19 mouse cellular contexts compared by ENCODE assay signal in genomic region chr8:25385186-25385585, GRCm38 (mm10).
DNase-seq lines count a peak whose midpoint lies in the region; ATAC-seq and TF ChIP-seq lines count a peak whose summit lies in the region.
"Had no signal": no experiment of that assay in that cellular context is flagged by ENCODE, and none has a peak within 500 bp of the region (broad histone marks: within the 10 kb centered on the region; RNA-seq: fewer than 3 reads in every experiment).

No protein-coding gene starts in this region.

- no peak overlapping the region for H3K4me2 ChIP-seq in midbrain, postnatal 0 days (ENCODE audit: low read depth, low read length, poor library complexity, severe bottlenecking)
- no peak overlapping the region for H3K4me2 ChIP-seq in midbrain, embryonic 14.5 days (ENCODE audit: low read length)
- H3K4me2 ChIP-seq: heart, embryonic 11.5 days; liver, embryonic 15.5 days; lung, embryonic 15.5 days; midbrain, embryonic 15.5 days; neural tube, embryonic 13.5 days had no signal

- no peaks in the 10 kb centered on the region for H3K9me3 ChIP-seq in midbrain, postnatal 0 days (ENCODE audit: low read length)
- H3K9me3 ChIP-seq in midbrain, embryonic 14.5 days (ENCODE audit: control insufficient read depth, low read length), result no peaks in the 10 kb centered on the region
- H3K9me3 ChIP-seq: liver, embryonic 15.5 days; lung, embryonic 15.5 days; midbrain, embryonic 15.5 days; neural tube, embryonic 13.5 days had no signal

- DNase-seq in layer of hippocampus, adult 9-11 months, result peak; percentile 27
- DNase-seq in layer of hippocampus, postnatal 14 days (ENCODE audit: low spot score in 2 of 2), result no peak
- peak; percentile 51 for DNase-seq in midbrain, postnatal 0 days (ENCODE audit: low spot score)
- no peak for DNase-seq in midbrain, embryonic 14.5 days
- DNase-seq in ZHBTc4 (ENCODE audit: low read depth, low spot score), result peak; percentile 17
- peak; percentile 24 for DNase-seq in right cerebral cortex, postnatal 25 days
- DNase-seq in adrenal gland, postnatal 4 days (ENCODE audit: low spot score in 2 of 2), result no peak
- DNase-seq: adrenal gland, postnatal 25 days; cerebellum, adult 11-12 months; kidney, adult 11 months; layer of hippocampus, postnatal 36 days; lung, postnatal 4 days; retina, postnatal 1 day had no signal

- ATAC-seq in midbrain, postnatal 0 days (ENCODE audit: low FRiP score), result no peak
- ATAC-seq in midbrain, embryonic 14.5 days (ENCODE audit: low FRiP score, low TSS enrichment), result no peak
- ATAC-seq: midbrain, embryonic 15.5 days had no signal

- TF ChIP-seq CTCF in midbrain, postnatal 0 days (IDR thresholded peaks at IDR 0.05), result no peak

- H3K9ac ChIP-seq in midbrain, postnatal 0 days (replicated peaks; ENCODE audit: low read length, poor library complexity, severe bottlenecking), result no peak overlapping the region
- H3K9ac ChIP-seq in midbrain, embryonic 14.5 days (replicated peaks; ENCODE audit: low read length), result no peak overlapping the region
- H3K9ac ChIP-seq: liver, embryonic 15.5 days; lung, embryonic 15.5 days; midbrain, embryonic 15.5 days; neural tube, embryonic 13.5 days had no signal

- no peak overlapping the region for H3K27ac ChIP-seq in midbrain, postnatal 0 days (ENCODE audit: low read depth, low read length)
- H3K27ac ChIP-seq in midbrain, embryonic 14.5 days (replicated peaks; ENCODE audit: low read depth, low read length), result no peak overlapping the region
- H3K27ac ChIP-seq: liver, embryonic 15.5 days; lung, embryonic 15.5 days; midbrain, embryonic 15.5 days; neural tube, embryonic 13.5 days had no signal

- 54% methylated on average over 5 of the region's 5 CpGs for WGBS in midbrain, postnatal 0 days
- WGBS in midbrain, embryonic 14.5 days, result 60% methylated on average over 5 of the region's 5 CpGs

- 0 out of 2 replicates have a peak, but pooled peaks cover 4% of the 10 kb centered on the region for H3K4me1 ChIP-seq in midbrain, postnatal 0 days (ENCODE audit: insufficient read depth, low read length)
- H3K4me1 ChIP-seq in midbrain, embryonic 14.5 days (ENCODE audit: control insufficient read depth, insufficient read depth, low read length), result peaks cover 18% of the 10 kb centered on the region
- H3K4me1 ChIP-seq: liver, embryonic 15.5 days had no signal

- no peaks in the 10 kb centered on the region for H3K27me3 ChIP-seq in midbrain, postnatal 0 days (ENCODE audit: insufficient read depth, low read length)
- H3K27me3 ChIP-seq in midbrain, embryonic 14.5 days (ENCODE audit: control insufficient read depth, insufficient read depth, low read length), result no peaks in the 10 kb centered on the region
- H3K27me3 ChIP-seq: liver, embryonic 15.5 days; lung, embryonic 15.5 days; midbrain, embryonic 15.5 days; neural tube, embryonic 13.5 days had no signal

- no peak overlapping the region for H3K4me3 ChIP-seq in midbrain, postnatal 0 days (ENCODE audit: low read depth, low read length)
- no peak overlapping the region for H3K4me3 ChIP-seq in midbrain, embryonic 14.5 days (replicated peaks; ENCODE audit: low read depth, low read length)
- H3K4me3 ChIP-seq: liver, embryonic 15.5 days; lung, embryonic 15.5 days; midbrain, embryonic 15.5 days; myocyte; neural tube, embryonic 13.5 days had no signal

- no peaks in the 10 kb centered on the region for H3K36me3 ChIP-seq in midbrain, postnatal 0 days (ENCODE audit: insufficient read depth, low read length)
- H3K36me3 ChIP-seq in midbrain, embryonic 14.5 days (ENCODE audit: control insufficient read depth, insufficient read depth, low read length), result no peaks in the 10 kb centered on the region
- H3K36me3 ChIP-seq: liver, embryonic 15.5 days; lung, embryonic 15.5 days; midbrain, embryonic 15.5 days; neural tube, embryonic 13.5 days had no signal

Comparison
In these comparisons a context has a peak if more than half of its experiments do, and no peak if none do; other contexts are left out.
1. DNase-seq: peak in layer of hippocampus, adult 9-11 months (single experiment), midbrain, postnatal 0 days (single experiment), ZHBTc4 (single experiment) and right cerebral cortex, postnatal 25 days (single experiment); none in layer of hippocampus, postnatal 14 days (0 of 2), midbrain, embryonic 14.5 days (single experiment) and adrenal gland, postnatal 4 days (0 of 2).